Mouse (Mus musculus) megakaryocyte, embryonic 14.5 days (primary cell): ENCODE results near the gene Gm20388.

ENCODE experiments used
- FLI1 ChIP-seq: IDR thresholded peaks from 2 replicates; pipeline ENCODE4 v1.6.1; 2012; ENCODE audit warnings: low read length, inconsistent platforms, mixed read lengths
- GATA1 ChIP-seq: IDR thresholded peaks from 3 replicates; pipeline ENCODE4 v1.6.1; 2012; ENCODE audit warnings: mixed read lengths, low read length, inconsistent platforms, borderline replicate concordance

GRCm38 (mm10) chr8:120421638-120422037 is 511.0 kb downstream of the Gm20388 start:
- TF ChIP-seq GATA1 (no peak), FLI1 (no peak)
